Mouse (Mus musculus): Measurements from ENCODE around the gene Ern1. TPM values are rescaled to one million over a fixed set of nuclear protein-coding genes. Genes with fewer than 3 reads are reported as not detected.
"Not testable (repeated sequence)": the region's sequence is repeated elsewhere in the genome, so short reads cannot be mapped to it uniquely, and the experiment has no call there.

Ern1 gene
- total RNA-seq, 2 experiments from 2014 or later = 9.2 to 10.2 TPM

GRCm38 (mm10) chr11:106482867-106483266 lies 4.8 kb downstream of the Ern1 start:
- no peak for DNase-seq (ENCODE audit: low spot score in 2 of 2)

GRCm38 (mm10) chr11:106481651-106482050 lies 6.0 kb downstream of the Ern1 start:
- no peak for DNase-seq (ENCODE audit: low spot score in 2 of 2)

GRCm38 (mm10) chr11:106480530-106480885 lies 7.1 kb downstream of the Ern1 start:
- no peak for DNase-seq (ENCODE audit: low spot score in 2 of 2)

- DNase-seq (ENCODE audit: low spot score in 2 of 2) = no peak
Measured at GRCm38 (mm10) chr11:106479619-106480529, 7.8 kb downstream of the Ern1 start.

- DNase-seq (ENCODE audit: low spot score in 2 of 2) = no peak
Measured at GRCm38 (mm10) chr11:106478745-106479144, 8.9 kb downstream of the Ern1 start.

- DNase-seq (ENCODE audit: low spot score in 2 of 2) = no peak
Measured at GRCm38 (mm10) chr11:106477505-106478160, 10.0 kb downstream of the Ern1 start.

GRCm38 (mm10) chr11:106475309-106475708 lies 12.3 kb downstream of the Ern1 start:
- no peak for DNase-seq (ENCODE audit: low spot score in 2 of 2)

GRCm38 (mm10) chr11:106471629-106472028 lies 16.0 kb downstream of the Ern1 start:
- no peak for DNase-seq (ENCODE audit: low spot score in 2 of 2)

GRCm38 (mm10) chr11:106468509-106468908 lies 19.1 kb downstream of the Ern1 start:
- no peak for DNase-seq (ENCODE audit: low spot score in 2 of 2)

- DNase-seq (ENCODE audit: low spot score in 2 of 2) = no peak
Measured at GRCm38 (mm10) chr11:106465932-106466331, 21.7 kb downstream of the Ern1 start.

- no peak for DNase-seq (ENCODE audit: low spot score in 2 of 2)
Measured at GRCm38 (mm10) chr11:106465545-106465903, 22.1 kb downstream of the Ern1 start.

GRCm38 (mm10) chr11:106464681-106465544 lies 22.7 kb downstream of the Ern1 start:
- no peak for DNase-seq (ENCODE audit: low spot score in 2 of 2)

- peak in 1 of 2 experiments; percentile 3 for DNase-seq (ENCODE audit: low spot score in 2 of 2)
Measured at GRCm38 (mm10) chr11:106463845-106464244, 23.8 kb downstream of the Ern1 start.

- no peak for DNase-seq (ENCODE audit: low spot score in 2 of 2)
Measured at GRCm38 (mm10) chr11:106462309-106462708, 25.3 kb downstream of the Ern1 start.

GRCm38 (mm10) chr11:106461145-106461932 lies 26.3 kb downstream of the Ern1 start:
- no peak for DNase-seq (ENCODE audit: low spot score in 2 of 2)

- DNase-seq (ENCODE audit: low spot score in 2 of 2) = no peak
Measured at GRCm38 (mm10) chr11:106460671-106461070, 27.0 kb downstream of the Ern1 start.

- DNase-seq (ENCODE audit: low spot score in 2 of 2) = no peak
Measured at GRCm38 (mm10) chr11:106458540-106458939, 29.1 kb downstream of the Ern1 start.

GRCm38 (mm10) chr11:106443646-106444045 lies 44.0 kb downstream of the Ern1 start:
- no peak for DNase-seq (ENCODE audit: low spot score in 2 of 2)

- DNase-seq (ENCODE audit: low spot score in 2 of 2) = not testable (repeated sequence)
Measured at GRCm38 (mm10) chr11:106442564-106442963, 45.1 kb downstream of the Ern1 start.

- no peak for DNase-seq (ENCODE audit: low spot score in 2 of 2)
Measured at GRCm38 (mm10) chr11:106440318-106440717, 47.3 kb downstream of the Ern1 start.

- no peak for DNase-seq (ENCODE audit: low spot score in 2 of 2)
Measured at GRCm38 (mm10) chr11:106439355-106439754, 48.3 kb downstream of the Ern1 start.

All from layer of hippocampus, postnatal 14 days (tissue).